Mouse (Mus musculus): ENCODE measurements around the gene Dmgdh. TPM values are rescaled to one million over a fixed set of nuclear protein-coding genes. Genes with fewer than 3 reads are reported as not detected.

Gene Dmgdh
- polyA plus RNA-seq, 1 experiment from 2014 or later: not detected

DNA sequence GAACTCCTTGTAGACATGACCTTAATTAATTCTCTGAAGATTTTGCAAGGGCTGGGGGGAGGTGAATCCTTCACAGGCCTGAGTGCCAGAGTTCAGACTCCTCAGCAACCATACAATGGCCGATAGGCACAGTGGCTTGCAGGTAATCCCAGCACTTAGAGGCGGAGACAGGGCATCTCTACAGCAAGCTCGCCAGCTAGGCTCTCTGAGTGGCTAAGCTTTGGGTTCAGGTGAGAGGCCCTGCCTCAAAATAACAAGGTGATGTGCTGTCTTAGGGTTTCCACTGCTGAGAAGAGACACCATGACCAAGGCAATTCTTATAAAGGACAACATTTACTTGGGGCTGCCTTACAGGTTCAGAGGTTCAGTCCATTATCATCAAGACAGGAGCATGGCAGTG, 39.6 kb downstream of the Dmgdh start:
- WGBS: 88% methylated on average over 3 of the region's 3 CpGs
- Histone ChIP-seq H3K27me3 (ENCODE audit: control insufficient read depth, insufficient read depth, low read length) (no peaks in the 10 kb centered on the region), H3K9me3 (ENCODE audit: control insufficient read depth, low read length) (no peaks in the 10 kb centered on the region), H3K9ac (ENCODE audit: low read length) (no peak overlapping the region), H3K27ac (replicated peaks; ENCODE audit: low read depth, low read length) (no peak overlapping the region), H3K4me3 (ENCODE audit: low read depth, low read length) (no peak overlapping the region), H3K4me1 (ENCODE audit: control insufficient read depth, insufficient read depth, low read length) (0 out of 2 replicates have a peak, but pooled peaks cover 4% of the 10 kb centered on the region), H3K36me3 (ENCODE audit: control insufficient read depth, insufficient read depth, low read length) (no peaks in the 10 kb centered on the region), H3K4me2 (ENCODE audit: low read depth, severe bottlenecking) (no peak overlapping the region)
- ATAC-seq (ENCODE audit: insufficient number of reproducible peaks, low FRiP score, low TSS enrichment, low read depth) (no peak), DNase-seq (ENCODE audit: low spot score) (no peak)

DNA sequence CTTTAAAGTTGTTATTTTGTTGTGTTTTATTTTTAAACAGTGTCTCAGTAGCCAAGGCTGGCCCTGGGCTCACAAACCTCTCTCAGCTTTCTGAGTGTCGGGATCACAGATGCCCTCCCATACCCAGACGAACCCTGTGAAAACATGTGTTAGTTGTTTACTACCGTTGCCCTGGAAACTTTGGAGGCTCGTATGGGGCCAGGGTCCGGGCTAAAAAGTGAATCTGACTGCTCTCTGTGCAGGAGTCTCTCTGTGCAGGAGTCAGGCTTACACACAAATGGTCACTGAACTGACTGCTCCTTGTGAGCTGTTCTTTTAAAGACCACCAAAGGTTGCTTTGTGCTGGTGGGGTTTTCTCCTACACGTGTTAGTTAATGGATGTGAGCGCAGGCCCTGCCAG, 42.9 kb downstream of the Dmgdh start:
- H3K27ac ChIP-seq (replicated peaks; ENCODE audit: low read depth, low read length): no peak overlapping the region
- H3K9me3 ChIP-seq (ENCODE audit: control insufficient read depth, low read length): no peaks in the 10 kb centered on the region
- H3K9ac ChIP-seq (ENCODE audit: low read length): no peak overlapping the region
- no peak overlapping the region for H3K4me2 ChIP-seq (ENCODE audit: low read depth, severe bottlenecking)
- H3K36me3 ChIP-seq (ENCODE audit: control insufficient read depth, insufficient read depth, low read length): no peaks in the 10 kb centered on the region
- WGBS: 30% methylated on average over 7 of the region's 7 CpGs
- no peak overlapping the region for H3K4me3 ChIP-seq (ENCODE audit: low read depth, low read length)
- ATAC-seq (ENCODE audit: insufficient number of reproducible peaks, low FRiP score, low TSS enrichment, low read depth) (peak; percentile 60; the same call in 1 of the 2 replicates), DNase-seq (ENCODE audit: low spot score) (peak; percentile 55)
- no peaks in the 10 kb centered on the region for H3K27me3 ChIP-seq (ENCODE audit: control insufficient read depth, insufficient read depth, low read length)
- H3K4me1 ChIP-seq (ENCODE audit: control insufficient read depth, insufficient read depth, low read length): peaks cover 4% of the 10 kb centered on the region; the same call in 1 of the 2 replicates

DNA sequence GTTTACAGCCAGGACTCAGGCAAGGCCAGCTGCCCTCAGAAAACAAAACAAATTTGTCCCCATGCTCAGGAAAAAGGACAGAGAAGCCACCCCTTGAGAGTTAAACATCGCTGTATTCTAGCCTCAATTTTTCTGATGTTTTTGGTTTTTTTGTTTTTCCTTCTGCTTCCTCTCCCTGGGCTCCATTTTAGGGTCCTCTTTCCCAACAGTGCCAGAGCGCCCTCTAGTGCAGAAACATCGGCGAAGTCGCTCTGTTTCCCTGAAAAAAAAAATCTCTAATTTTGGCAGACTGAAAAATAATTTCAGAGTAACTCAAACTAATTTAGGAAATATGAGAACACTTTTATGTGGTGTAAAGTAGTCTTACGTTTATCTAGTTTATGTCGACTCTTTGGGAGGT, 44.7 kb downstream of the Dmgdh start:
- no peak for ATAC-seq (ENCODE audit: insufficient number of reproducible peaks, low FRiP score, low TSS enrichment, low read depth)
- Histone ChIP-seq H3K9ac (ENCODE audit: low read length) (no peak overlapping the region), H3K9me3 (ENCODE audit: control insufficient read depth, low read length) (no peaks in the 10 kb centered on the region), H3K4me1 (ENCODE audit: control insufficient read depth, insufficient read depth, low read length) (peaks cover 4% of the 10 kb centered on the region; the same call in 1 of the 2 replicates), H3K36me3 (ENCODE audit: control insufficient read depth, insufficient read depth, low read length) (no peaks in the 10 kb centered on the region), H3K27me3 (ENCODE audit: control insufficient read depth, insufficient read depth, low read length) (no peaks in the 10 kb centered on the region), H3K27ac (replicated peaks; ENCODE audit: low read depth, low read length) (no peak overlapping the region), H3K4me3 (ENCODE audit: low read depth, low read length) (no peak overlapping the region), H3K4me2 (ENCODE audit: low read depth, severe bottlenecking) (no peak overlapping the region)
- WGBS: 6% methylated on average over 7 of the region's 7 CpGs
- DNase-seq (ENCODE audit: low spot score): peak; percentile 83

DNA sequence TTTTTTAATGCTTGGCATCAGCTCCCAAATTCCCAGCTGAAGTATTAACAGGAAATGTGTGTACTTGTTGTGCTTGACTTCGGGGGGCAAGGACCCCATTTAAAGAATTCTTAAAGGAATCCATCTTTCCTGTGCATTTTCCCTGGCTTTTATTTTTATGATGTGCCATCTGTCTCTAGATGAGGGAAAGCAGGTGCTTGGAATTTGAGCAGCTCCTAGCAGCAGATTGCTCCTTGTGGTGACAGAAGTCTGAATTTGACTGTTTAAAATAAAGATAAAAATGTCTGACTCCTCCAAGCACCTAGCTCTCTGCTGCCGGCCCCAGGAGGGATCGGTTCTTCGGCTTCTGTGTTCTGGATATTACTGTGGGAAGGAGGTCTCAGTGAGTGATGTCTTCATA, 47.7 kb downstream of the Dmgdh start:
- no peak overlapping the region for H3K4me3 ChIP-seq (ENCODE audit: low read depth, low read length)
- H3K4me2 ChIP-seq (ENCODE audit: low read depth, severe bottlenecking): no peak overlapping the region
- DNase-seq (ENCODE audit: low spot score) (no peak), ATAC-seq (ENCODE audit: insufficient number of reproducible peaks, low FRiP score, low TSS enrichment, low read depth) (no peak)
- WGBS: 76% methylated on average over 4 of the region's 4 CpGs
- H3K36me3 ChIP-seq (ENCODE audit: control insufficient read depth, insufficient read depth, low read length): no peaks in the 10 kb centered on the region
- peaks cover 4% of the 10 kb centered on the region; the same call in 1 of the 2 replicates for H3K4me1 ChIP-seq (ENCODE audit: control insufficient read depth, insufficient read depth, low read length)
- H3K9ac ChIP-seq (ENCODE audit: low read length): no peak overlapping the region
- H3K27ac ChIP-seq (replicated peaks; ENCODE audit: low read depth, low read length): no peak overlapping the region
- no peaks in the 10 kb centered on the region for H3K9me3 ChIP-seq (ENCODE audit: control insufficient read depth, low read length)
- no peaks in the 10 kb centered on the region for H3K27me3 ChIP-seq (ENCODE audit: control insufficient read depth, insufficient read depth, low read length)

DNA sequence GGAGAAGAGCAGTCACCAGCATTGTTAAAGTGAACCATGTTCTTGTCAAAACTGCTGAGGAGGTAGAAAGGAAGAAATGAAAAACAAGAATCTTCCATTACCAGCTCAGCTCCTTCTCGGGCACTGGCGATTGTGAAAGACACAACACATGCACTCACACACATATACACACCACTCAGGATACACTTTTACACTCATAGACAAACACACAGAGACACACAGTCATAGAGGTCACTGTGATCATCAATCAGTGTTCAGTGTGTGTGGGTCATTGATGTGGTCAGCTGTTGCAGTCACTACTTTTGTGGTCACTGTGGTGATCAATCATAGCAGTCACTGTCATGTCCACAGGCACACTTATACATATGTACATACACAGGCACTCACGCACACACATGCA, 49.2 kb downstream of the Dmgdh start:
- Histone ChIP-seq H3K27ac (replicated peaks; ENCODE audit: low read depth, low read length) (no peak overlapping the region), H3K36me3 (ENCODE audit: control insufficient read depth, insufficient read depth, low read length) (no peaks in the 10 kb centered on the region), H3K9me3 (ENCODE audit: control insufficient read depth, low read length) (no peaks in the 10 kb centered on the region), H3K4me2 (ENCODE audit: low read depth, severe bottlenecking) (no peak overlapping the region), H3K27me3 (ENCODE audit: control insufficient read depth, insufficient read depth, low read length) (no peaks in the 10 kb centered on the region), H3K4me1 (ENCODE audit: control insufficient read depth, insufficient read depth, low read length) (no peaks in the 10 kb centered on the region; the same call in 1 of the 2 replicates), H3K9ac (ENCODE audit: low read length) (no peak overlapping the region), H3K4me3 (ENCODE audit: low read depth, low read length) (no peak overlapping the region)
- ATAC-seq (ENCODE audit: insufficient number of reproducible peaks, low FRiP score, low TSS enrichment, low read depth) (no peak), DNase-seq (ENCODE audit: low spot score) (no peak)
- WGBS: 87% methylated on average over 3 of the region's 3 CpGs

DNA sequence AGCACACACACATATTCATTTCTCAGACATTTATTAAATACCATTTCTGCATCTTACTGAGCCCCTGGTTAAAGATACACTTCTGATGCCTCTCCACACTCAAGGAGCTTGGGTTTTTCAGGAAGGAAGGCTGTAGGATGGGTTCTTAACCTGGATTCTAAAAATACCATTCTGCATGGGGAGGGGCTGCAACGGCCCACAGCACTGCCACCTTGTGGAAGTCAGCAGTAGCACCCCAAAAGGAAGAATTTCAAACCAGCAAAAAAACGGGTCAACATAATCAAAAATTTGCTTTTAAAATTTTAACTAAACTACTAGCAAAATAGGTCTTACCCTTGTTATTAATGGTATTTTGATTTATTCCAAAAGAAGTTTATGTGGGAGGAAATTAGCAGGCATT, 50.0 kb downstream of the Dmgdh start:
- WGBS: 30% methylated on average over 2 of the region's 2 CpGs
- Histone ChIP-seq H3K27me3 (ENCODE audit: control insufficient read depth, insufficient read depth, low read length) (no peaks in the 10 kb centered on the region), H3K9ac (ENCODE audit: low read length) (no peak overlapping the region), H3K4me2 (ENCODE audit: low read depth, severe bottlenecking) (no peak overlapping the region), H3K4me1 (ENCODE audit: control insufficient read depth, insufficient read depth, low read length) (no peaks in the 10 kb centered on the region; the same call in 1 of the 2 replicates), H3K4me3 (ENCODE audit: low read depth, low read length) (no peak overlapping the region), H3K36me3 (ENCODE audit: control insufficient read depth, insufficient read depth, low read length) (no peaks in the 10 kb centered on the region), H3K27ac (replicated peaks; ENCODE audit: low read depth, low read length) (no peak overlapping the region), H3K9me3 (ENCODE audit: control insufficient read depth, low read length) (no peaks in the 10 kb centered on the region)
- no peak for ATAC-seq (ENCODE audit: insufficient number of reproducible peaks, low FRiP score, low TSS enrichment, low read depth)
- DNase-seq (ENCODE audit: low spot score): peak; percentile 32

DNA sequence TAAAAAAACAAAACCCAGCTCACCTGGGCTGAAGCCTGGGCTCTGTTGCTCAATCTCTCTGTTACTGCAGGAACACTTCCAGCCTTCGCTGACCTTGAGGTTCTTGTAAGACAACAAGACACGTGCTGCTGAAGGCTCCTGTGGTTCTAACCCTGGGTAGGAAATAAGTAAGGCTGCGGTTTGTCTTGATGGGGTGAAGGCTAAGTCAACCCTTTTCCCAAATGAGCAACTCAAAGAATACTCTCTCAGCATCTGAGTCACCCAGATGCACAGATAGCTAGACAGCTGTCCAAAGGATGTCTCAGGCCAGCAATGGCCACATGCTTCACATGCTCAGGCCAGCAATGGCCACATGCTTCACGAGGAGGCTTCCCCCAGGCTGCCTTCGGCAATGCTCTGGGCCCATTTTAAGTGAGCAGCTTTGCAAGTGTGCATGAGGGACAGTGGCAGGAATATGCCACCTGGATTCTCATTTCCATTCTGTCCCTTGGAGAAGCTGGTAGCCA, 61.0 kb downstream of the Dmgdh start:
- 87% methylated on average over 5 of the region's 5 CpGs for WGBS
- no peaks in the 10 kb centered on the region for H3K4me1 ChIP-seq (ENCODE audit: control insufficient read depth, insufficient read depth, low read length)
- ATAC-seq (ENCODE audit: insufficient number of reproducible peaks, low FRiP score, low TSS enrichment, low read depth) (no peak), DNase-seq (ENCODE audit: low spot score) (no peak)
- H3K36me3 ChIP-seq (ENCODE audit: control insufficient read depth, insufficient read depth, low read length): no peaks in the 10 kb centered on the region
- H3K4me3 ChIP-seq (ENCODE audit: low read depth, low read length): no peak overlapping the region
- H3K27ac ChIP-seq (replicated peaks; ENCODE audit: low read depth, low read length): no peak overlapping the region
- H3K27me3 ChIP-seq (ENCODE audit: control insufficient read depth, insufficient read depth, low read length): no peaks in the 10 kb centered on the region
- H3K9me3 ChIP-seq (ENCODE audit: control insufficient read depth, low read length): no peaks in the 10 kb centered on the region
- H3K9ac ChIP-seq (ENCODE audit: low read length): no peak overlapping the region
- no peak overlapping the region for H3K4me2 ChIP-seq (ENCODE audit: low read depth, severe bottlenecking)

DNA sequence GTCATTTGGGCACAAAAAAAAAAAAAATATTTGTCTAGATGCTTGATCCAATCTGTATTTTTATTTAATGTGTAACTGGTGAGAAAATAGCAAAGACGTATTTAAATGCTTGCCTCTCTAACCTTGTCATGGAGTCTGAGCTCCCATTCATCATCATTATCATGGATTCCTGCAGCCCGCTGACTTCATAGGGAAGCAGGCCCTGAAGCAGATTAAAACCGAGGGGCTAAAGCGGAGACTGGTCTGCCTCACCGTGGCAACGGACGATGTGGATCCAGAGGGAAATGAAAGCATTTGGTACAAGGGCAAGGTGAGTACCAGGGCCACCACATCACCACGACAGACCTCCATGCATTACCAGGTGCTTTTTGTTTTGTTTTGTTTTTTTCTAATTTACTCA, 69.9 kb downstream of the Dmgdh start:
- H3K9ac ChIP-seq (ENCODE audit: low read length): no peak overlapping the region
- no peaks in the 10 kb centered on the region for H3K4me1 ChIP-seq (ENCODE audit: control insufficient read depth, insufficient read depth, low read length)
- DNase-seq (ENCODE audit: low spot score) (no peak), ATAC-seq (ENCODE audit: insufficient number of reproducible peaks, low FRiP score, low TSS enrichment, low read depth) (no peak)
- H3K27me3 ChIP-seq (ENCODE audit: control insufficient read depth, insufficient read depth, low read length): no peaks in the 10 kb centered on the region
- 43% methylated on average over 8 of the region's 8 CpGs for WGBS
- H3K36me3 ChIP-seq (ENCODE audit: control insufficient read depth, insufficient read depth, low read length): no peaks in the 10 kb centered on the region
- H3K9me3 ChIP-seq (ENCODE audit: control insufficient read depth, low read length): no peaks in the 10 kb centered on the region
- no peak overlapping the region for H3K27ac ChIP-seq (replicated peaks; ENCODE audit: low read depth, low read length)
- H3K4me3 ChIP-seq (ENCODE audit: low read depth, low read length): no peak overlapping the region
- H3K4me2 ChIP-seq (ENCODE audit: low read depth, severe bottlenecking): no peak overlapping the region
